Mouse (Mus musculus): ENCODE data around the gene Sergef. TPM values are rescaled to one million over a fixed set of nuclear protein-coding genes. Genes with fewer than 3 reads are reported as not detected.
"Not testable (repeated sequence)": the region's sequence is repeated elsewhere in the genome, so short reads cannot be mapped to it uniquely, and the experiment has no call there.

The Sergef gene
- polyA plus RNA-seq, 1 experiment from 2014 or later, result 7.5 TPM

GRCm38 (mm10) chr7:46650231-46650630 is 10.6 kb upstream of the Sergef start:
- 0 out of 2 replicates have a peak, but pooled peaks have one; percentile 6 for TF ChIP-seq CTCF (IDR thresholded peaks at IDR 0.05; ENCODE audit: low read depth)
- H3K4me3 ChIP-seq (ENCODE audit: low read depth, low read length); H3K27me3 ChIP-seq (replicated peaks; ENCODE audit: control insufficient read depth, insufficient read depth, low read length); H3K4me2 ChIP-seq (replicated peaks; ENCODE audit: low read depth); H3K4me1 ChIP-seq (replicated peaks; ENCODE audit: control insufficient read depth, insufficient read depth, low read length); H3K36me3 ChIP-seq (ENCODE audit: control insufficient read depth, insufficient read depth); H3K27ac ChIP-seq (ENCODE audit: low read depth, low read length); H3K9ac ChIP-seq (ENCODE audit: low read depth, low read length); ATAC-seq; H3K9me3 ChIP-seq (ENCODE audit: control insufficient read depth): not testable (repeated sequence)
- WGBS, result 37% methylated on average over 5 of the region's 5 CpGs

GRCm38 (mm10) chr7:46648431-46649140 is 9.0 kb upstream of the Sergef start:
- Histone ChIP-seq H3K36me3 (ENCODE audit: control insufficient read depth, insufficient read depth) (no peaks in the 10 kb centered on the region), H3K27ac (ENCODE audit: low read depth, low read length) (no peak overlapping the region), H3K9ac (ENCODE audit: low read depth, low read length) (no peak overlapping the region), H3K9me3 (ENCODE audit: control insufficient read depth) (no peaks in the 10 kb centered on the region), H3K27me3 (replicated peaks; ENCODE audit: control insufficient read depth, insufficient read depth, low read length) (0 out of 2 replicates have a peak, but pooled peaks cover 3% of the 10 kb centered on the region), H3K4me3 (ENCODE audit: low read depth, low read length) (no peak overlapping the region), H3K4me1 (replicated peaks; ENCODE audit: control insufficient read depth, insufficient read depth, low read length) (no peaks in the 10 kb centered on the region), H3K4me2 (replicated peaks; ENCODE audit: low read depth) (no peak overlapping the region)
- no peak for TF ChIP-seq CTCF (IDR thresholded peaks at IDR 0.05; ENCODE audit: low read depth)
- ATAC-seq, result no peak
- WGBS, result 72% methylated on average over 4 of the region's 4 CpGs

- Histone ChIP-seq H3K27me3 (replicated peaks; ENCODE audit: control insufficient read depth, insufficient read depth, low read length) (0 out of 2 replicates have a peak, but pooled peaks cover 3% of the 10 kb centered on the region), H3K4me3 (ENCODE audit: low read depth, low read length) (no peak overlapping the region), H3K4me1 (replicated peaks; ENCODE audit: control insufficient read depth, insufficient read depth, low read length) (0 out of 2 replicates have a peak, but pooled peaks cover 4% of the 10 kb centered on the region), H3K4me2 (replicated peaks; ENCODE audit: low read depth) (no peak overlapping the region), H3K36me3 (ENCODE audit: control insufficient read depth, insufficient read depth) (no peaks in the 10 kb centered on the region), H3K9ac (ENCODE audit: low read depth, low read length) (no peak overlapping the region), H3K9me3 (ENCODE audit: control insufficient read depth) (no peaks in the 10 kb centered on the region), H3K27ac (ENCODE audit: low read depth, low read length) (no peak overlapping the region)
- peak; percentile 58 for TF ChIP-seq CTCF (IDR thresholded peaks at IDR 0.05; ENCODE audit: low read depth)
- 77% methylated on average over 1 of the region's 1 CpGs for WGBS
- ATAC-seq, result no peak
Observed at GRCm38 (mm10) chr7:46643172-46643571, 3.6 kb upstream of the Sergef start.

GRCm38 (mm10) chr7:46640062-46640461 is 455 bp upstream of the Sergef start:
- H3K4me1 ChIP-seq (replicated peaks; ENCODE audit: control insufficient read depth, insufficient read depth, low read length), result 0 out of 2 replicates have a peak, but pooled peaks cover 4% of the 10 kb centered on the region

GRCm38 (mm10) chr7:46638889-46639691 is 517 bp downstream of the Sergef start:
- 11% methylated on average over 32 of the region's 32 CpGs for WGBS
- Histone ChIP-seq H3K27ac (ENCODE audit: low read depth, low read length) (no peak overlapping the region), H3K36me3 (ENCODE audit: control insufficient read depth, insufficient read depth) (0 out of 2 replicates have a peak, but pooled peaks cover 4% of the 10 kb centered on the region), H3K9me3 (ENCODE audit: control insufficient read depth) (no peaks in the 10 kb centered on the region), H3K4me1 (replicated peaks; ENCODE audit: control insufficient read depth, insufficient read depth, low read length) (0 out of 2 replicates have a peak, but pooled peaks cover 4% of the 10 kb centered on the region), H3K4me3 (ENCODE audit: low read depth, low read length) (peak overlapping the region; percentile 83), H3K27me3 (replicated peaks; ENCODE audit: control insufficient read depth, insufficient read depth, low read length) (no peaks in the 10 kb centered on the region), H3K9ac (ENCODE audit: low read depth, low read length) (peak overlapping the region; percentile 71), H3K4me2 (replicated peaks; ENCODE audit: low read depth) (peak overlapping the region; percentile 100)
- TF ChIP-seq CTCF (IDR thresholded peaks at IDR 0.05; ENCODE audit: low read depth), result no peak
- ATAC-seq, result peak; percentile 32; the same call in 1 of the 2 replicates

More at GRCm38 (mm10) chr7:46640062-46640461, 455 bp upstream of the Sergef start:
- Histone ChIP-seq H3K4me3 (ENCODE audit: low read depth, low read length) (peak overlapping the region; percentile 83), H3K9me3 (ENCODE audit: control insufficient read depth) (no peaks in the 10 kb centered on the region), H3K9ac (ENCODE audit: low read depth, low read length) (peak overlapping the region; percentile 71; the same call in 1 of the 2 replicates), H3K27ac (ENCODE audit: low read depth, low read length) (no peak overlapping the region), H3K27me3 (replicated peaks; ENCODE audit: control insufficient read depth, insufficient read depth, low read length) (no peaks in the 10 kb centered on the region), H3K4me2 (replicated peaks; ENCODE audit: low read depth) (peak overlapping the region; percentile 100), H3K36me3 (ENCODE audit: control insufficient read depth, insufficient read depth) (0 out of 2 replicates have a peak, but pooled peaks cover 4% of the 10 kb centered on the region)
- ATAC-seq, result no peak; the same call in 1 of the 2 replicates
- TF ChIP-seq CTCF (IDR thresholded peaks at IDR 0.05; ENCODE audit: low read depth), result no peak
- WGBS, result 14% methylated on average over 17 of the region's 17 CpGs
